ENCODE assay signal across 17 mouse cellular contexts in the genomic region with DNA sequence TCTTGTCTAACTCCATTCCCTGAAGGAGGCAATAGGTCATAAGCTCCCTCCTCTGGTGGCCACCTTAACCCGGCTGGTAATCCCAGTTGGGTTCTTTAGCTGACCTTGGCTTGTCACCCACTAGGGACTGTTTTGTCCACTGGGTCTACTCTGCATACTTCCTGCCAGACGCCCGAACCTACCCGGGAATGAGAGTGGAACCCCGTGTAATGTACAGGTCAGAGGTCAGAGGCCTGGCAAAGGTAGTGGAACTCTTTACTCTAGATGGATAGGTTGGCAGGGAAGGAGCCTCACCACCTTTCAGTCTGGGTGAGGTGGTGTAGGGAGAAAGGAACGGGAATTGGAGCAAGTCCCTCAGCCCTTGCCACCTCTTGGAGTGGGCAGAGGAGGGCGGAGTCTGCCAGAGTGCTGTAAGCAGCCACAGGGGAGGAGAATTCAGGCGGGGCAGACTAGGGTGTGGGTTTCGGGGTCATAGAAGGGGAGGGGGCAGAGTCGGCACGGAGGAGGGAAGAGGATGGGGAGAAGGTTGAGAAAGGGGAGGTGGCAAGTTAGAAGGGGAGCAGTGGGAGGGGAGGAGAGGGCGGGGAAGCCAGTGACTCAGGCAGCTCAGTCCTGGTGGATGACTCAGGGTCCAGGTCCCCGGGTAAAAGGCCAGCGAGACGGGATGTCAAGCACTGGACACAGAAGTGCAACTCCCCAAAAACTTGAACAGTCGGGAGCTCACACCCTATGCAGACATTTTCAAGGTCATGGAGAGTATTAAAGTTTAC. TPM values are rescaled to one million over a fixed set of nuclear protein-coding genes. Genes with fewer than 3 reads are reported as not detected.
DNase-seq lines count a peak whose midpoint lies in the region; ATAC-seq lines count a peak whose summit lies in the region.
"Had no signal": no experiment of that assay in that cellular context is flagged by ENCODE, and none has a peak within 500 bp of the region (broad histone marks: within the 10 kb centered on the region; RNA-seq: fewer than 3 reads in every experiment).

No protein-coding gene starts in this region.

- peak; percentile 36; the same call in 1 of the 2 replicates for ATAC-seq in limb, embryonic 15.5 days (ENCODE audit: insufficient number of reproducible peaks, low FRiP score, low TSS enrichment, low read depth)
- peak; percentile 38 for ATAC-seq in intestine, embryonic 16.5 days
- ATAC-seq: lung, postnatal 0 days had no signal

- no peak overlapping the region for H3K4me2 ChIP-seq in limb, embryonic 15.5 days
- H3K4me2 ChIP-seq in intestine, embryonic 16.5 days (ENCODE audit: low read depth, low read length) = no peak overlapping the region
- H3K4me2 ChIP-seq: heart, embryonic 12.5 days; limb, embryonic 12.5 days; neural tube, embryonic 12.5 days had no signal

- peak; percentile 48 to 50 for DNase-seq in adrenal gland, adult (ENCODE audit: inconsistent age in 2 of 2, low spot score in 1 of 2)
- no peak for DNase-seq in adrenal gland, adult 8-10 months
- no peak for DNase-seq in limb, embryonic 10.5 days (ENCODE audit: low spot score)
- DNase-seq in Muller cell, postnatal 12 days (ENCODE audit: inconsistent ontology term) = peak; percentile 3
- DNase-seq in right cerebral cortex, adult 2 months (ENCODE audit: low spot score in 2 of 2) = no peak
- no peak for DNase-seq in retina, embryonic 14.5 days (ENCODE audit: low spot score)
- DNase-seq: cerebellum, adult 18-20 months; kidney, adult 18-20 months; retina, postnatal 1 day; spleen, adult 18-20 months had no signal

- H3K4me3 ChIP-seq in limb, embryonic 15.5 days = no peak overlapping the region
- no peak overlapping the region for H3K4me3 ChIP-seq in limb, embryonic 10.5 days
- H3K4me3 ChIP-seq in intestine, embryonic 16.5 days (ENCODE audit: low read length) = no peak overlapping the region
- H3K4me3 ChIP-seq: heart, embryonic 12.5 days; limb, embryonic 12.5 days; midbrain, embryonic 10.5 days; neural tube, embryonic 12.5 days had no signal

- H3K9ac ChIP-seq in limb, embryonic 15.5 days = no peak overlapping the region
- no peak overlapping the region for H3K9ac ChIP-seq in intestine, embryonic 16.5 days (ENCODE audit: low read depth, low read length)
- H3K9ac ChIP-seq: heart, embryonic 12.5 days; limb, embryonic 12.5 days; neural tube, embryonic 12.5 days had no signal

- no peak overlapping the region for H3K27ac ChIP-seq in limb, embryonic 15.5 days
- no peak overlapping the region for H3K27ac ChIP-seq in limb, embryonic 10.5 days
- no peak overlapping the region for H3K27ac ChIP-seq in intestine, embryonic 16.5 days (ENCODE audit: low read length)
- H3K27ac ChIP-seq: neural tube, embryonic 12.5 days had no signal

- H3K27me3 ChIP-seq in limb, embryonic 15.5 days = no peaks in the 10 kb centered on the region
- no peaks in the 10 kb centered on the region for H3K27me3 ChIP-seq in limb, embryonic 10.5 days (ENCODE audit: low read depth, poor library complexity, severe bottlenecking)
- no peaks in the 10 kb centered on the region for H3K27me3 ChIP-seq in intestine, embryonic 16.5 days (replicated peaks; ENCODE audit: control insufficient read depth, insufficient read depth, low read length)
- H3K27me3 ChIP-seq: heart, embryonic 12.5 days; limb, embryonic 12.5 days; neural tube, embryonic 12.5 days had no signal

- 75% methylated on average over 16 of the region's 16 CpGs for WGBS in limb, embryonic 15.5 days
- WGBS in limb, embryonic 10.5 days = 70% methylated on average over 16 of the region's 16 CpGs
- WGBS in intestine, embryonic 16.5 days = 62% methylated on average over 16 of the region's 16 CpGs

- no peaks in the 10 kb centered on the region for H3K9me3 ChIP-seq in limb, embryonic 15.5 days
- no peaks in the 10 kb centered on the region for H3K9me3 ChIP-seq in limb, embryonic 10.5 days (replicated peaks)
- no peaks in the 10 kb centered on the region for H3K9me3 ChIP-seq in intestine, embryonic 16.5 days (ENCODE audit: control insufficient read depth, low read length)
- H3K9me3 ChIP-seq: heart, embryonic 12.5 days; limb, embryonic 12.5 days; midbrain, embryonic 10.5 days; neural tube, embryonic 12.5 days had no signal

- H3K4me1 ChIP-seq in limb, embryonic 15.5 days = no peaks in the 10 kb centered on the region
- H3K4me1 ChIP-seq in limb, embryonic 10.5 days = peaks cover 14% of the 10 kb centered on the region
- no peaks in the 10 kb centered on the region for H3K4me1 ChIP-seq in intestine, embryonic 16.5 days (ENCODE audit: control insufficient read depth, insufficient read depth, low read length)
- H3K4me1 ChIP-seq: neural tube, embryonic 12.5 days had no signal

- H3K36me3 ChIP-seq in limb, embryonic 15.5 days = peaks cover 58% of the 10 kb centered on the region
- peaks cover 96% of the 10 kb centered on the region for H3K36me3 ChIP-seq in limb, embryonic 10.5 days
- peaks cover 6% of the 10 kb centered on the region for H3K36me3 ChIP-seq in intestine, embryonic 16.5 days (ENCODE audit: control insufficient read depth, insufficient read depth, low read length)

RNA-seq across cellular contexts. Expression of a gene that starts 27.1 kb away (rescaled TPM):
- 10 to 100 TPM; 20.8 to 27.1 (median 23.5) TPM for total RNA-seq in adrenal gland, adult 8-10 months (2022)
- polyA plus RNA-seq in limb, embryonic 15.5 days (2015; fragmentation: Nextera tagmentation; extraction: Ambion mirVana) = 54.3 and 61.8 TPM in 2 replicates
- polyA plus RNA-seq in limb, embryonic 10.5 days (2016; fragmentation: Nextera tagmentation; extraction: Ambion mirVana) = 120 and 130 TPM in 2 replicates
- 55.0 and 59.5 TPM in 2 replicates for polyA plus RNA-seq in intestine, embryonic 16.5 days (2015; fragmentation: Nextera tagmentation; extraction: Ambion mirVana)

Comparison
In these comparisons a context has a peak if more than half of its experiments do, and no peak if none do; other contexts are left out.
1. DNase-seq: peak in adrenal gland, adult (2 of 2) and Muller cell, postnatal 12 days (single experiment); none in adrenal gland, adult 8-10 months (single experiment), limb, embryonic 10.5 days (single experiment), right cerebral cortex, adult 2 months (0 of 2) and retina, embryonic 14.5 days (single experiment).